Mouse (Mus musculus): Measurements from ENCODE around the gene Birc5. TPM values are rescaled to one million over a fixed set of nuclear protein-coding genes. Genes with fewer than 3 reads are reported as not detected.
A peak's percentile ranks its signal among the peaks of the same experiment; 100 is the strongest.

The Birc5 gene
- polyA plus RNA-seq, 1 experiment from 2014 or later, result 336 TPM

- Histone ChIP-seq H3K4me3 (ENCODE audit: low read length) (no peak overlapping the region), H3K9ac (ENCODE audit: low read length) (no peak overlapping the region), H3K4me1 (replicated peaks; ENCODE audit: control insufficient read depth, insufficient read depth, low read length) (peaks cover 19% of the 10 kb centered on the region), H3K9me3 (ENCODE audit: control insufficient read depth, low read length) (no peaks in the 10 kb centered on the region), H3K27ac (ENCODE audit: low read length) (no peak overlapping the region), H3K4me2 (ENCODE audit: low read depth, low read length) (no peak overlapping the region), H3K27me3 (ENCODE audit: control insufficient read depth, insufficient read depth, low read depth, low read length) (no peaks in the 10 kb centered on the region), H3K36me3 (ENCODE audit: control insufficient read depth, insufficient read depth, low read length) (no peaks in the 10 kb centered on the region)
- ATAC-seq (ENCODE audit: low read depth), result no peak
- WGBS, result 77% methylated on average over 2 of the region's 2 CpGs
Measured at GRCm38 (mm10) chr11:117845651-117846050, 3.4 kb upstream of the Birc5 start.

DNA sequence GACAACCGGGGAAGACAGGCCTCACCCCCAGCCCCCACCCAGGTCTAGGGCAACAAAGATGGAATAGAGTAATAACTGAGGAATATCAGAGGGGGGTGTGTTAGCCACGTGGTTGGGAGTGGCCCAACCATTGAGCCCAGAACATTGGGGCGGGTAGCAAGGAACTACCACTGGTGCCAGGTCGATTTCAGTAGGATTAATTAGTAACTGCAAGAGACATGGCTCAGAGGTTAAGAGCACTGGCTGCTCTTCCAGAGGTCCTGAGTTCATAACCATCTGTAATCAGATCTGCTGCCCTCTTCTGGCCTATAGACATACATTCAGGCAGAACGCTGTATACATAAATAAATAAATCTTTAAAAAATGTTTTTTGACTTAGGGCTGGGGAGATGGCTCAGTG, 2.4 kb upstream of the Birc5 start:
- Histone ChIP-seq H3K4me1 (replicated peaks; ENCODE audit: control insufficient read depth, insufficient read depth, low read length) (peaks cover 23% of the 10 kb centered on the region), H3K9ac (ENCODE audit: low read length) (no peak overlapping the region), H3K27me3 (ENCODE audit: control insufficient read depth, insufficient read depth, low read depth, low read length) (no peaks in the 10 kb centered on the region), H3K36me3 (ENCODE audit: control insufficient read depth, insufficient read depth, low read length) (no peaks in the 10 kb centered on the region; the same call in 1 of the 2 replicates), H3K4me3 (ENCODE audit: low read length) (no peak overlapping the region), H3K4me2 (ENCODE audit: low read depth, low read length) (no peak overlapping the region), H3K9me3 (ENCODE audit: control insufficient read depth, low read length) (no peaks in the 10 kb centered on the region), H3K27ac (ENCODE audit: low read length) (no peak overlapping the region)
- no peak for ATAC-seq (ENCODE audit: low read depth)
- WGBS, result 42% methylated on average over 5 of the region's 5 CpGs

- WGBS, result 62% methylated on average over 7 of the region's 7 CpGs
- Histone ChIP-seq H3K9me3 (ENCODE audit: control insufficient read depth, low read length) (no peaks in the 10 kb centered on the region), H3K4me2 (ENCODE audit: low read depth, low read length) (peak overlapping the region; percentile 60), H3K36me3 (ENCODE audit: control insufficient read depth, insufficient read depth, low read length) (peaks cover 1% of the 10 kb centered on the region; the same call in 1 of the 2 replicates), H3K9ac (ENCODE audit: low read length) (peak overlapping the region; percentile 89), H3K27ac (ENCODE audit: low read length) (peak overlapping the region; percentile 99), H3K4me3 (ENCODE audit: low read length) (peak overlapping the region; percentile 75), H3K27me3 (ENCODE audit: control insufficient read depth, insufficient read depth, low read depth, low read length) (no peaks in the 10 kb centered on the region), H3K4me1 (replicated peaks; ENCODE audit: control insufficient read depth, insufficient read depth, low read length) (peaks cover 23% of the 10 kb centered on the region)
- no peak for ATAC-seq (ENCODE audit: low read depth)
Measured at GRCm38 (mm10) chr11:117847593-117848215, 1.3 kb upstream of the Birc5 start.

DNA sequence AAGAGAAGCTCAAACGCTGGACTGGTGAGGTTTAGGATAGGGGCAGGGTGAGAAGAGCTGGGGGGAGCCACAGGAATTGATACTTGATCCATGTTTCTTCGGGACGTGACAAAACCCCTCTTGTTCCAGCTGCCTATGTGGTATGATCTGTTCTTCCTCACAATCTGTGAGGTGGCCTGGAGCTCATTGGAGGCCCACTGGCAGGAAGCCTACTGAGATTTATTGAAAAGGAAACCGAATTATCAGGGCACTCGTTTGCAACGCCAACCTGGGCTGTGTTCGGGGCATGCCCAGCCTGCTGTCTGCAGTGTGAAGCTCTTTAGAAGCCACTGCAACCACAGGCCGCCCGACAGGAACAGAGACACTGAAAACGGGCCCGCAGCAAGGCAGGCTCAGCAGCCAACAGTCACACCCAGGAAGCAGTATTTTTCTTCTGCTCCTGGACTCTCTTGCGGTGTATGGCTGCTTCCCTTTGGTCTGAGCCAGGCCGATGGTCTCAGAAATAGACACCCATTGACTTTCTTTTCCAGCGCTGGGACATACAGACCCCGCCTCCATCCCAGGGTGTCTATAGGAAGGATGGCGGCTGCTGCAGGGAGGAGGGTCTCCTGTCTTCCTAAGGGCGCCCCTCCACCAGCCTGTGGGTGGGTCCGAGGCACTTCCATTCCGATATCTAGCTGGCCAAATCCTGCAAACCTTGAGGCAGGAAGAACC, 623 bp upstream of the Birc5 start:
- ATAC-seq (ENCODE audit: low read depth), result peak; percentile 86
- peaks cover 8% of the 10 kb centered on the region for H3K36me3 ChIP-seq (ENCODE audit: control insufficient read depth, insufficient read depth, low read length)
- WGBS, result 4% methylated on average over 19 of the region's 19 CpGs

DNA sequence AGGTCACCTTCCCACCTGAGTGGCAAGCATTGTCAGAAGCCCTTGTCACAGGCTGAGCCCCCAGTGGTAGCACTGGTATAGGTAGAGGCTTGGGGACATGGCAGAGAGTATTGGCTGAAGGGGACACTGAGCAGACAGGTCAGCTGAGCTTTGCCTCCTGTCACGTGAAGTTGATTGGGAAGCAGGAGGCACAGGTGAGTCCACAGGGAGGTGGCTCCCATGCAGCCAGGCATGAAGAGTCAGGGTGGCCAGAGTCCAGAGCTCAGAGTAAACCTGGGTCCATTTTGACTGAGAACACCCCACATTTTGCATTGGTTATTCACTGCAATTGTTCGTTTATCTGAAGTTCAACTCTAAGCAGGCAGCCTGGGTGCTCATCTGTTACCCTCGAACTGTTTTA, 3.8 kb downstream of the Birc5 start:
- Histone ChIP-seq H3K4me1 (replicated peaks; ENCODE audit: control insufficient read depth, insufficient read depth, low read length) (peaks cover 21% of the 10 kb centered on the region), H3K27me3 (ENCODE audit: control insufficient read depth, insufficient read depth, low read depth, low read length) (no peaks in the 10 kb centered on the region), H3K4me2 (ENCODE audit: low read depth, low read length) (no peak overlapping the region), H3K9ac (ENCODE audit: low read length) (no peak overlapping the region), H3K36me3 (ENCODE audit: control insufficient read depth, insufficient read depth, low read length) (peaks cover 36% of the 10 kb centered on the region), H3K9me3 (ENCODE audit: control insufficient read depth, low read length) (no peaks in the 10 kb centered on the region), H3K4me3 (ENCODE audit: low read length) (no peak overlapping the region), H3K27ac (ENCODE audit: low read length) (no peak overlapping the region)
- WGBS, result 77% methylated on average over 3 of the region's 3 CpGs
- no peak for ATAC-seq (ENCODE audit: low read depth)

More for the DNA sequence above, 623 bp upstream of the Birc5 start:
- no peaks in the 10 kb centered on the region for H3K27me3 ChIP-seq (ENCODE audit: control insufficient read depth, insufficient read depth, low read depth, low read length)
- H3K4me2 ChIP-seq (ENCODE audit: low read depth, low read length), result peak overlapping the region; percentile 60
- H3K9me3 ChIP-seq (ENCODE audit: control insufficient read depth, low read length), result no peaks in the 10 kb centered on the region
- peak overlapping the region; percentile 99 for H3K27ac ChIP-seq (ENCODE audit: low read length)
- H3K4me1 ChIP-seq (replicated peaks; ENCODE audit: control insufficient read depth, insufficient read depth, low read length), result peaks cover 23% of the 10 kb centered on the region
- H3K9ac ChIP-seq (ENCODE audit: low read length), result peak overlapping the region; percentile 89
- H3K4me3 ChIP-seq (ENCODE audit: low read length), result peak overlapping the region; percentile 75

- 91% methylated on average over 9 of the region's 9 CpGs for WGBS
- peaks cover 36% of the 10 kb centered on the region for H3K36me3 ChIP-seq (ENCODE audit: control insufficient read depth, insufficient read depth, low read length)
- ATAC-seq (ENCODE audit: low read depth), result no peak
Measured at GRCm38 (mm10) chr11:117854241-117854640, 5.2 kb downstream of the Birc5 start.

DNA sequence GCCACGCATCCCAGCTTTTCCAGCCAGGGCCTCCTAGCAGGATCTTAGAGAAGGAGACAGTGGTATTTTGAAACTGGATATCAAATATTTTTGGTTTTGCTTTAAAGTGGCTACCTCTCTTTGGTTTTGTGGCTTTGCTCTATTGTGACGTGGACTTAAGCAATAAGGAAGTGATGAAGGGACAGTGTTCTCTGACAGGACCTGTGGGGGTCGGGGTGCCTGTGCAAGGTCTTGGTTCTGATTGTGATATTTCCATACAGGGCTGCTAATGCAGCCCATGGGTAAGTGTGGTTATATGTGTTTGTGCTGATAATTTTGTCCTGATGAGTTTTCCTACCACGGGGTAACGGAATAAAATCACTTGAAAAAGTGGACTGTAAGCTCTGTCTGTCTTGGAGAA, 6.3 kb downstream of the Birc5 start:
- Histone ChIP-seq H3K4me1 (replicated peaks; ENCODE audit: control insufficient read depth, insufficient read depth, low read length) (peaks cover 7% of the 10 kb centered on the region), H3K4me3 (ENCODE audit: low read length) (no peak overlapping the region), H3K9ac (ENCODE audit: low read length) (no peak overlapping the region), H3K27me3 (ENCODE audit: control insufficient read depth, insufficient read depth, low read depth, low read length) (peaks cover 17% of the 10 kb centered on the region), H3K27ac (ENCODE audit: low read length) (no peak overlapping the region), H3K9me3 (ENCODE audit: control insufficient read depth, low read length) (no peaks in the 10 kb centered on the region), H3K4me2 (ENCODE audit: low read depth, low read length) (no peak overlapping the region), H3K36me3 (ENCODE audit: control insufficient read depth, insufficient read depth, low read length) (peaks cover 36% of the 10 kb centered on the region)
- 96% methylated on average over 5 of the region's 5 CpGs for WGBS
- ATAC-seq (ENCODE audit: low read depth), result no peak

More at GRCm38 (mm10) chr11:117854241-117854640, 5.2 kb downstream of the Birc5 start:
- no peak overlapping the region for H3K4me2 ChIP-seq (ENCODE audit: low read depth, low read length)
- no peak overlapping the region for H3K9ac ChIP-seq (ENCODE audit: low read length)
- no peaks in the 10 kb centered on the region for H3K9me3 ChIP-seq (ENCODE audit: control insufficient read depth, low read length)
- H3K27ac ChIP-seq (ENCODE audit: low read length), result no peak overlapping the region
- peaks cover 7% of the 10 kb centered on the region for H3K27me3 ChIP-seq (ENCODE audit: control insufficient read depth, insufficient read depth, low read depth, low read length)
- no peak overlapping the region for H3K4me3 ChIP-seq (ENCODE audit: low read length)
- peaks cover 16% of the 10 kb centered on the region for H3K4me1 ChIP-seq (replicated peaks; ENCODE audit: control insufficient read depth, insufficient read depth, low read length)

- H3K36me3 ChIP-seq (ENCODE audit: control insufficient read depth, insufficient read depth, low read length), result peaks cover 36% of the 10 kb centered on the region
- H3K4me1 ChIP-seq (replicated peaks; ENCODE audit: control insufficient read depth, insufficient read depth, low read length), result peaks cover 2% of the 10 kb centered on the region
- H3K9ac ChIP-seq (ENCODE audit: low read length), result no peak overlapping the region
- H3K27ac ChIP-seq (ENCODE audit: low read length), result no peak overlapping the region
- WGBS, result 65% methylated on average over 1 of the region's 1 CpGs
- H3K4me3 ChIP-seq (ENCODE audit: low read length), result no peak overlapping the region
- H3K4me2 ChIP-seq (ENCODE audit: low read depth, low read length), result no peak overlapping the region
- ATAC-seq (ENCODE audit: low read depth), result no peak
- no peaks in the 10 kb centered on the region for H3K9me3 ChIP-seq (ENCODE audit: control insufficient read depth, low read length)
- peaks cover 23% of the 10 kb centered on the region for H3K27me3 ChIP-seq (ENCODE audit: control insufficient read depth, insufficient read depth, low read depth, low read length)
Measured at GRCm38 (mm10) chr11:117855975-117856374, 6.9 kb downstream of the Birc5 start.

DNA sequence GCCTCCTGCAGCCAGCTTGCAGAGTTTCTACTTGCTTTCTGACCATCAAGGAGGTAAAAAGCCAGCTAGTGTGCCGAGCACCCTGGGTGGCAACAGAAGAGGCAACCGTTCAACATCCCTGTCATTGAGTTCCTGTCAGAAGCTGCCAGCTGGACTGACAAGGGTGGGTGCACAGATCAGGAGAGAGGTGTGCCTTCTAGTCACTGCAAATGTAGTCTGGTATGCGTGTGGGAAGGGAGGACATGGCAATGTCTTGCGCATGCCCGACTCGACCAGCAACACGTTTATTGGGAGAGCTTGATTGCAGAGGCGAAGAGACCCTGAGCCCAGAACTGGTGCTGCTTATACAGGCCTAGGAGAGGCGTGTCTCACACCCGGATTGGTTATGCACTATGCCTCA, 8.4 kb downstream of the Birc5 start:
- WGBS, result 92% methylated on average over 10 of the region's 10 CpGs
- H3K27ac ChIP-seq (ENCODE audit: low read length), result no peak overlapping the region
- H3K27me3 ChIP-seq (ENCODE audit: control insufficient read depth, insufficient read depth, low read depth, low read length), result peaks cover 27% of the 10 kb centered on the region
- no peak overlapping the region for H3K9ac ChIP-seq (ENCODE audit: low read length)
- H3K36me3 ChIP-seq (ENCODE audit: control insufficient read depth, insufficient read depth, low read length), result peaks cover 36% of the 10 kb centered on the region
- H3K9me3 ChIP-seq (ENCODE audit: control insufficient read depth, low read length), result no peaks in the 10 kb centered on the region
- no peaks in the 10 kb centered on the region for H3K4me1 ChIP-seq (replicated peaks; ENCODE audit: control insufficient read depth, insufficient read depth, low read length)
- H3K4me3 ChIP-seq (ENCODE audit: low read length), result no peak overlapping the region
- no peak overlapping the region for H3K4me2 ChIP-seq (ENCODE audit: low read depth, low read length)
- no peak for ATAC-seq (ENCODE audit: low read depth)

Measured in lung, embryonic 16.5 days (tissue).